Mouse (Mus musculus): Measurements from ENCODE around the gene Rps6ka4. TPM values are rescaled to one million over a fixed set of nuclear protein-coding genes. Genes with fewer than 3 reads are reported as not detected.

The Rps6ka4 gene
- polyA plus RNA-seq (2012; ENCODE audit: low replicate concordance) = 41.3 and 41.4 TPM in 2 replicates

GRCm38 (mm10) chr19:6840475-6841291, at the start of gene Rps6ka4:
Rps6ka4 (minus strand) TSS chr19:6840636.

DNA sequence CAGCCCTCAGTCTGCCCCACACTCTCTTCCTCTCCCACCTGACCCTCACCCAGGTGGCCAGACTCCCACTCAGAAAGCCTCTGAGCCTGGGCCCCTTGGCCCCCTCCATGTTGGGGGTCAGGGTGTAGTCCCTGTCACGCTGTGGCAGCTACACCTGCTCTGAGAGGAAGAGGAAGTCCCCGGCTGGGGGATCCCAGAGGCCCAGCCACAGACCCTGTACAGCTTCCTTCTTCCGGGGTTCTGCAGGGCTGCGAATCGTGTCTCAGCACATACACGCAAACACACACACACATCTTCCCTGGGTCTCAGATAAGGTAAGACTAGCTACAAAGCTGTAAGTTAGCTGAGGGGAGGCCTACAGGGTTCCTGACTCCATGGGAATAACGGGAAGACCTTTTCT, 17.6 kb upstream of the Rps6ka4 start, which contains the start of gene Ccdc88b:
Gene Ccdc88b, minus strand, starts transcription at position 181 of the 400 bp plus-strand sequence.

Other genes starting within 250 kb of the Rps6ka4 start
- gene Ccdc88b, start 17.6 kb upstream of the Rps6ka4 start, polyA plus RNA-seq (2012; ENCODE audit: low replicate concordance) = 8.8 and 20.9 TPM in 2 replicates
- 80.0 and 128 TPM in 2 replicates for gene Trmt112, start 69.1 kb upstream of the Rps6ka4 start, polyA plus RNA-seq (2012; ENCODE audit: low replicate concordance)
- 88.9 and 116 TPM in 2 replicates for gene Prdx5, start 69.5 kb upstream of the Rps6ka4 start, polyA plus RNA-seq (2012; ENCODE audit: low replicate concordance)
- gene Esrra, start 81.2 kb upstream of the Rps6ka4 start, polyA plus RNA-seq (2012; ENCODE audit: low replicate concordance) = 67.0 and 113 TPM in 2 replicates
- 0.41 TPM in 1 of 2 replicates, not detected in the other for gene Catsperz, start 84.7 kb upstream of the Rps6ka4 start, polyA plus RNA-seq (2012; ENCODE audit: low replicate concordance)
- gene Kcnk4, start 93.9 kb upstream of the Rps6ka4 start, polyA plus RNA-seq (2012; ENCODE audit: low replicate concordance) = not detected in 2 replicates
- 89.7 and 101 TPM in 2 replicates for gene Bad, start 101.2 kb upstream of the Rps6ka4 start, polyA plus RNA-seq (2012; ENCODE audit: low replicate concordance)
- 65.6 and 67.0 TPM in 2 replicates for gene Gpr137, start 101.8 kb upstream of the Rps6ka4 start, polyA plus RNA-seq (2012; ENCODE audit: low replicate concordance)
- 452 and 665 TPM in 2 replicates for gene Ppp1r14b, start 134.3 kb upstream of the Rps6ka4 start, polyA plus RNA-seq (2012; ENCODE audit: low replicate concordance)
- gene Plcb3, start 135.8 kb upstream of the Rps6ka4 start, polyA plus RNA-seq (2012; ENCODE audit: low replicate concordance) = 22.0 and 26.6 TPM in 2 replicates
- 128 and 745 TPM in 2 replicates for gene Fkbp2, start 139.9 kb upstream of the Rps6ka4 start, polyA plus RNA-seq (2012; ENCODE audit: low replicate concordance)
- 68.2 and 125 TPM in 2 replicates for gene Vegfb, start 147.0 kb upstream of the Rps6ka4 start, polyA plus RNA-seq (2012; ENCODE audit: low replicate concordance)
- gene Dnajc4, start 151.9 kb upstream of the Rps6ka4 start, polyA plus RNA-seq (2012; ENCODE audit: low replicate concordance) = 15.2 and 25.4 TPM in 2 replicates
- gene Nudt22, start 155.5 kb upstream of the Rps6ka4 start, polyA plus RNA-seq (2012; ENCODE audit: low replicate concordance) = 14.4 and 26.7 TPM in 2 replicates
- gene Trpt1, start 155.5 kb upstream of the Rps6ka4 start, polyA plus RNA-seq (2012; ENCODE audit: low replicate concordance) = 0.27 and 2.1 TPM in 2 replicates
- gene Fermt3, start 178.8 kb upstream of the Rps6ka4 start, polyA plus RNA-seq (2012; ENCODE audit: low replicate concordance) = 599 and 891 TPM in 2 replicates
- gene Stip1, start 199.3 kb upstream of the Rps6ka4 start, polyA plus RNA-seq (2012; ENCODE audit: low replicate concordance) = 38.3 and 182 TPM in 2 replicates
- gene Macrod1, start 216.2 kb upstream of the Rps6ka4 start, polyA plus RNA-seq (2012; ENCODE audit: low replicate concordance) = 7.0 and 13.3 TPM in 2 replicates